Mouse (Mus musculus) liver, embryonic 15.5 days (tissue): ENCODE measurements around the gene Emilin2. TPM values are rescaled to one million over a fixed set of nuclear protein-coding genes. Genes with fewer than 3 reads are reported as not detected.

Experiments used
- polyA plus RNA-seq: library from polyadenylated mRNA; unstranded; fragments of >200 nt; fragmentation: Nextera tagmentation; extraction: Ambion mirVana; gene quantifications from 2 replicates; pipeline ENCODE4 v1.2.1, GENCODE M21; 2015

The Emilin2 gene
- polyA plus RNA-seq, 1 experiment from 2014 or later: 23.9 TPM

Other genes with a start within 250 kb of the Emilin2 start
- 42.3 and 46.7 TPM in 2 replicates for gene Lpin2, start 129.4 kb downstream of the Emilin2 start, polyA plus RNA-seq
- gene Gm4707, start 147.9 kb upstream of the Emilin2 start, polyA plus RNA-seq: 1.3 and 1.5 TPM in 2 replicates
- 28.6 and 30.6 TPM in 2 replicates for gene Smchd1, start 163.4 kb upstream of the Emilin2 start, polyA plus RNA-seq
- 31.5 and 32.2 TPM in 2 replicates for gene Ndc80, start 214.9 kb upstream of the Emilin2 start, polyA plus RNA-seq
- 0.17 and 0.32 TPM in 2 replicates for gene Spdya, start 240.1 kb upstream of the Emilin2 start, polyA plus RNA-seq